Mouse (Mus musculus): ENCODE measurements around the gene Hoxd1. TPM values are rescaled to one million over a fixed set of nuclear protein-coding genes. Genes with fewer than 3 reads are reported as not detected.

Gene Hoxd1
- polyA plus RNA-seq, 1 experiment: 0.05 TPM

DNA sequence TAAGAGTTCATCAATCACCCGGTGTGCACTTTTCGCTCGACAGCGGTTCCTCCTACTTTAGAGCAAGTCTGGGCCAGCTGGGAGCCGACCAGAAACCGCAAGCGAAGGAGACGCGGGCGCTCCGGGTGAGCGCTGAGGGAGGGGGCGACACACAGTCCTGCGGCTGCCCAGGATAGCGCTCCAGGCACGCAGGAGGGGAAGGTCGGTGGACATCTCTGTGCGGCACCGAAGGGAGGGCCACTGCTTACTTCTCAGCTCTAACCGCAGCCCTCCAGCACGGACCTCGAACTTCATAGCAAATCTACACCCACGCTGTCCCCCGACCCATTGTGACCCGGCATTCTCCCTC lies 9.6 kb upstream of the Hoxd1 start:
- TF ChIP-seq CTCF (IDR thresholded peaks at IDR 0.05; ENCODE audit: borderline replicate concordance, control insufficient read depth, extremely low read depth, insufficient read depth, low read length, poor library complexity) (no peak), POLR2A (IDR thresholded peaks at IDR 0.05; ENCODE audit: control insufficient read depth, extremely low read depth, insufficient read depth, low read length, poor library complexity) (no peak)
- H3K27me3 ChIP-seq (ENCODE audit: control insufficient read depth, insufficient read depth, low read length): peaks cover 11% of the 10 kb centered on the region; the same call in 1 of the 2 replicates
- no peaks in the 10 kb centered on the region; the same call in 1 of the 2 replicates for H3K4me1 ChIP-seq (replicated peaks; ENCODE audit: control insufficient read depth, insufficient read depth, low read length)
- 3% methylated on average over 25 of the region's 25 CpGs for WGBS
- H3K4me3 ChIP-seq (ENCODE audit: control insufficient read depth, insufficient read depth, low read length): no peak overlapping the region
- H3K27ac ChIP-seq (ENCODE audit: control insufficient read depth, insufficient read depth, low read length): no peak overlapping the region
- no peaks in the 10 kb centered on the region for H3K36me3 ChIP-seq (ENCODE audit: control insufficient read depth, insufficient read depth, low read length)
- no peak for DNase-seq

DNA sequence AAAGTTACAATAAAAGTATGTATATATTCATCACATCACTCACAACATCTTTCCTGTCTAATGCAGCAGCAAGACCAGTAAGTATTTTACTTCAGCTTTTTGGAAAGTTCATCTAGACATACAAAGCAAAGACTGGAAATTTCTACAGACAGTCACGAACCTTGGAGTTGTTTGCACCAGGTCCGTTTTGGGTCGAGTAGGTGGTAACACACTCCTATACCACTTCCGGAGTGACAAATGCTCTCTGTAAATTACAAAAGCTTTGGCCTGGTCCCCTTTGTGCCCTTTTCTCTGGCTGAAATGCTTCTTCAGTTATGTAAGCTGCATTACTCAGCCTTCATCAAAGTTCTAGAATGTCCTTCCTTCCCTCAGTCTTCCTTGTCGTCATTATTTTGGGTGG lies 9.1 kb upstream of the Hoxd1 start:
- no peak for DNase-seq
- Histone ChIP-seq H3K4me3 (ENCODE audit: control insufficient read depth, insufficient read depth, low read length) (no peak overlapping the region), H3K36me3 (ENCODE audit: control insufficient read depth, insufficient read depth, low read length) (no peaks in the 10 kb centered on the region), H3K27me3 (ENCODE audit: control insufficient read depth, insufficient read depth, low read length) (peaks cover 11% of the 10 kb centered on the region; the same call in 1 of the 2 replicates), H3K4me1 (replicated peaks; ENCODE audit: control insufficient read depth, insufficient read depth, low read length) (no peaks in the 10 kb centered on the region; the same call in 1 of the 2 replicates), H3K27ac (ENCODE audit: control insufficient read depth, insufficient read depth, low read length) (no peak overlapping the region)
- no peak for TF ChIP-seq CTCF (IDR thresholded peaks at IDR 0.05; ENCODE audit: borderline replicate concordance, control insufficient read depth, extremely low read depth, insufficient read depth, low read length, poor library complexity)
- TF ChIP-seq POLR2A (IDR thresholded peaks at IDR 0.05; ENCODE audit: control insufficient read depth, extremely low read depth, insufficient read depth, low read length, poor library complexity): no peak
- WGBS: 12% methylated on average over 5 of the region's 5 CpGs

DNA sequence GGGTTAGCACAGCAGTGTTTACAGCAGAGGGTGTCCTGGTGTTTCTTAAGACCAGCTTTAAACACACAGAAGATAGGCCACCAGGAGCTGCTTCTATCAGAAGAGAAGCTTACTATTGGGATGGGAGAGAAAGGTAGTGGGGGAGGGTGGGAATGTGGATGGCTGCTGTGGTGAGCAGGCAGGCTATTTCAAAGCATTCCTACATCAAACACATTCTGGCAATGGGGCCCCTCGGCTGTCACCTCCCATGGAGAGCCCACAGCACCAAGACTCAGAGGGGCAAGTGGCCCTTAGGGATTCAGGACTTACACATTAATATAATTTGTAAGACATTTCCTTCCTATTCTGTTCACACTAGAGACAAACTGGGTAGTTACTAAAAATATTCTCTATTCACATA lies 2.6 kb upstream of the Hoxd1 start:
- Histone ChIP-seq H3K27me3 (ENCODE audit: control insufficient read depth, insufficient read depth, low read length) (peaks cover 4% of the 10 kb centered on the region; the same call in 1 of the 2 replicates), H3K27ac (ENCODE audit: control insufficient read depth, insufficient read depth, low read length) (no peak overlapping the region), H3K4me1 (replicated peaks; ENCODE audit: control insufficient read depth, insufficient read depth, low read length) (0 out of 2 replicates have a peak, but pooled peaks cover 3% of the 10 kb centered on the region), H3K36me3 (ENCODE audit: control insufficient read depth, insufficient read depth, low read length) (no peaks in the 10 kb centered on the region), H3K4me3 (ENCODE audit: control insufficient read depth, insufficient read depth, low read length) (no peak overlapping the region)
- DNase-seq: no peak
- WGBS: 0% methylated on average over 1 of the region's 1 CpGs
- TF ChIP-seq POLR2A (IDR thresholded peaks at IDR 0.05; ENCODE audit: control insufficient read depth, extremely low read depth, insufficient read depth, low read length, poor library complexity): no peak
- TF ChIP-seq CTCF (IDR thresholded peaks at IDR 0.05; ENCODE audit: borderline replicate concordance, control insufficient read depth, extremely low read depth, insufficient read depth, low read length, poor library complexity): no peak

DNA sequence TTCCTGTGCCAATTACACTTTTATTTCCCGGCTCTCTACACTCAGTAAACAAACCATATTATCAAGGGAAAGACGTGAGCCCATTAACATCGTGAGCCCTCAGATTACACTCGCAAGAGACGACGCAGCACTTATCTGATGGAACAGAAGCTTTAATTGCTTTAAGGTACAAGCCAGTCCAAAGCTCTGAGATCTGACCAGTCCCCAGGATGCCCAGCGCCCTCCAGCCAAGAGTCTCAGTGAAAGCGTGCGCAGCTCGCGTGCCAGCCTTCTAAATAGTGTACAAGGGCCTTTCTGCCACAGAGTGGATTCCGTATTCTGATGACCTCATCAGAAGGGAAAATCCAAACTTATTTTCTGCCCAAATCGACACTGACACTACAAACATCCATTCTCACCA lies 839 bp upstream of the Hoxd1 start:
- no peak overlapping the region for H3K4me3 ChIP-seq (ENCODE audit: control insufficient read depth, insufficient read depth, low read length)
- 14% methylated on average over 13 of the region's 13 CpGs for WGBS

DNA sequence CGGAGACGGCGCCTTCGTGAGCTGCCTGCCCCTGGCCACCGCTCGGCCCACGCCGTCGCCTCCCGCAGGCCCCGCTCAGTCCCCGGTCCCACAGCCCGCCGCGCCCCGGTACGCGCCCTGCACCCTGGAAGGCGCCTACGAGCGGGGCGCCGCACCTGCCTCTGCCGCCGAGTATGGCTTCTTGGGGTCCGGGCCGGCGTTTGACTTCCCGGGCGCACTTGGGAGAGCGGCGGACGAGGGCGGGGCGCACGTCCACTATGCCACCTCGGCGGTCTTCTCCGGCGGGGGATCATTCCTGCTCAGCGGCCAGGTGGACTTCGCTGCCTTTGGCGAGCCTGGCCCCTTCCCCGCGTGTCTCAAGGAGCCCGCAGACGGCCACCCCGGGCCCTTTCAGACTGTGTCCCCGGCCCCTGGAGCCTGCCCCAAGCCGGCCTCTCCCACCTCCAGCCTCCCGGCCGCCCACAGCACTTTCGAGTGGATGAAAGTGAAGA lies 510 bp downstream of the Hoxd1 start:
- WGBS: 9% methylated on average over 52 of the region's 53 CpGs
- Histone ChIP-seq H3K27me3 (ENCODE audit: control insufficient read depth, insufficient read depth, low read length) (peaks cover 4% of the 10 kb centered on the region; the same call in 1 of the 2 replicates), H3K27ac (ENCODE audit: control insufficient read depth, insufficient read depth, low read length) (no peak overlapping the region), H3K36me3 (ENCODE audit: control insufficient read depth, insufficient read depth, low read length) (no peaks in the 10 kb centered on the region), H3K4me3 (ENCODE audit: control insufficient read depth, insufficient read depth, low read length) (no peak overlapping the region), H3K4me1 (replicated peaks; ENCODE audit: control insufficient read depth, insufficient read depth, low read length) (0 out of 2 replicates have a peak, but pooled peaks cover 3% of the 10 kb centered on the region)
- TF ChIP-seq POLR2A (IDR thresholded peaks at IDR 0.05; ENCODE audit: control insufficient read depth, extremely low read depth, insufficient read depth, low read length, poor library complexity) (no peak), CTCF (IDR thresholded peaks at IDR 0.05; ENCODE audit: borderline replicate concordance, control insufficient read depth, extremely low read depth, insufficient read depth, low read length, poor library complexity) (no peak)
- no peak for DNase-seq

More for the DNA sequence above, 839 bp upstream of the Hoxd1 start:
- no peak for DNase-seq
- no peak for TF ChIP-seq POLR2A (IDR thresholded peaks at IDR 0.05; ENCODE audit: control insufficient read depth, extremely low read depth, insufficient read depth, low read length, poor library complexity)
- TF ChIP-seq CTCF (IDR thresholded peaks at IDR 0.05; ENCODE audit: borderline replicate concordance, control insufficient read depth, extremely low read depth, insufficient read depth, low read length, poor library complexity): no peak
- no peaks in the 10 kb centered on the region for H3K36me3 ChIP-seq (ENCODE audit: control insufficient read depth, insufficient read depth, low read length)
- 0 out of 2 replicates have a peak, but pooled peaks cover 3% of the 10 kb centered on the region for H3K4me1 ChIP-seq (replicated peaks; ENCODE audit: control insufficient read depth, insufficient read depth, low read length)
- H3K27me3 ChIP-seq (ENCODE audit: control insufficient read depth, insufficient read depth, low read length): peaks cover 4% of the 10 kb centered on the region; the same call in 1 of the 2 replicates
- H3K27ac ChIP-seq (ENCODE audit: control insufficient read depth, insufficient read depth, low read length): no peak overlapping the region

DNA sequence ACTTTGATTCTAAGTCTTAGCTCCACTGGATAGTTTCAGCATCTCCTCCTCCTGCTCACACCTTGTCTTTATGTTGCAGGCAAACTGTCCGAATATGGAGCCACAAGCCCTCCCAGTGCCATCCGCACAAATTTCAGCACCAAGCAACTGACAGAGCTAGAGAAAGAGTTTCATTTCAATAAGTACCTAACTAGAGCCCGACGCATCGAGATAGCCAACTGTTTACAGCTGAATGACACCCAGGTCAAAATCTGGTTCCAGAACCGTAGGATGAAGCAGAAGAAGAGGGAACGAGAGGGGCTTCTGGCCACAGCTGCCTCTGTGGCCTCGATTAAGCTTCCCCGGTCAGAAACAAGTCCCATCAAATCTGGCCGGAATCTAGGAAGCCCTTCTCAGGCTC lies 1.2 kb downstream of the Hoxd1 start:
- H3K27ac ChIP-seq (ENCODE audit: control insufficient read depth, insufficient read depth, low read length): no peak overlapping the region
- H3K4me1 ChIP-seq (replicated peaks; ENCODE audit: control insufficient read depth, insufficient read depth, low read length): 0 out of 2 replicates have a peak, but pooled peaks cover 3% of the 10 kb centered on the region
- whole genome bisulfite sequencing: 60% methylated on average over 10 of the region's 10 CpGs
- no peak overlapping the region for H3K4me3 ChIP-seq (ENCODE audit: control insufficient read depth, insufficient read depth, low read length)
- peaks cover 4% of the 10 kb centered on the region; the same call in 1 of the 2 replicates for H3K27me3 ChIP-seq (ENCODE audit: control insufficient read depth, insufficient read depth, low read length)
- no peaks in the 10 kb centered on the region for H3K36me3 ChIP-seq (ENCODE audit: control insufficient read depth, insufficient read depth, low read length)
- no peak for DNase-seq
- no peak for TF ChIP-seq CTCF (IDR thresholded peaks at IDR 0.05; ENCODE audit: borderline replicate concordance, control insufficient read depth, extremely low read depth, insufficient read depth, low read length, poor library complexity)
- TF ChIP-seq POLR2A (IDR thresholded peaks at IDR 0.05; ENCODE audit: control insufficient read depth, extremely low read depth, insufficient read depth, low read length, poor library complexity): no peak

DNA sequence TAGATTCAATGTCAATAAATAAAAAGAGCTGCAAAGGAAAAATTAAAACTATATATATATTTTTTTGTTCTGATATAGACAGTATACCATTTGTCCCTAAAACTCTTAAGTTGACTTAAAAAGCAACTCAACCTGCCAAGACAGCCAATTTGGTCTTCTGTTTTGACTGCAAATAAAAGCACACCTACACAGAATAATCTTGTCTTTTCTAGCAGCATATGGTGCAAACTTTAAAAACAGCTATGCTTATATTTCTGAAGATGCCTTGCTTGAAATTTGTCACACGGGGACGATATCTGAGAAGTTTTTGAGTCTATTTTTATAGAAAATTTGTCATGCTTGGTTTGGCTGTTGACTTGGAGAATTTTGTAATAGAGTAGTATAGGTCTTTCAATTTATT lies 11.6 kb downstream of the Hoxd1 start:
- TF ChIP-seq CTCF (IDR thresholded peaks at IDR 0.05; ENCODE audit: borderline replicate concordance, control insufficient read depth, extremely low read depth, insufficient read depth, low read length, poor library complexity) (no peak), POLR2A (IDR thresholded peaks at IDR 0.05; ENCODE audit: control insufficient read depth, extremely low read depth, insufficient read depth, low read length, poor library complexity) (no peak)
- Histone ChIP-seq H3K4me1 (replicated peaks; ENCODE audit: control insufficient read depth, insufficient read depth, low read length) (no peaks in the 10 kb centered on the region), H3K4me3 (ENCODE audit: control insufficient read depth, insufficient read depth, low read length) (no peak overlapping the region), H3K27me3 (ENCODE audit: control insufficient read depth, insufficient read depth, low read length) (no peaks in the 10 kb centered on the region), H3K36me3 (ENCODE audit: control insufficient read depth, insufficient read depth, low read length) (no peaks in the 10 kb centered on the region), H3K27ac (ENCODE audit: control insufficient read depth, insufficient read depth, low read length) (no peak overlapping the region)
- no peak for DNase-seq
- 90% methylated on average over 2 of the region's 2 CpGs for WGBS

Measured in thymus, adult 2 months (tissue).